Mouse (Mus musculus): ENCODE measurements at regions not wholly inside any gene's neighbourhood (a gene's known extent, or its start where the extent isn't known, plus 50 kb on each side); places are given as distances from the start of the nearest gene placed in this dataset.

- 58% methylated on average over 10 of the region's 10 CpGs for WGBS (ENCODE audit: insufficient replicate concordance)
- no peaks in the 10 kb centered on the region for H3K4me1 ChIP-seq (replicated peaks)
- H3K27me3 ChIP-seq, result no peaks in the 10 kb centered on the region
- H3K4me3 ChIP-seq (replicated peaks), result no peak overlapping the region
- DNase-seq, result no peak
- H3K4me2 ChIP-seq, result no peak overlapping the region
- H3K9ac ChIP-seq, result no peak overlapping the region
- H3K36me3 ChIP-seq, result no peaks in the 10 kb centered on the region
- no peaks in the 10 kb centered on the region for H3K9me3 ChIP-seq (replicated peaks)
- H3K27ac ChIP-seq, result no peak overlapping the region
- ATAC-seq (ENCODE audit: low read depth), result no peak
Observed at GRCm38 (mm10) chr5:52051383-52052071, 138.8 kb downstream of the Dhx15 start.

GRCm38 (mm10) chr5:52048790-52049189, 141.5 kb downstream of the Dhx15 start:
- Histone ChIP-seq H3K9ac (no peak overlapping the region), H3K9me3 (replicated peaks) (no peaks in the 10 kb centered on the region), H3K4me1 (replicated peaks) (no peaks in the 10 kb centered on the region), H3K4me3 (replicated peaks) (no peak overlapping the region), H3K27ac (no peak overlapping the region), H3K27me3 (no peaks in the 10 kb centered on the region), H3K36me3 (no peaks in the 10 kb centered on the region), H3K4me2 (no peak overlapping the region)
- no peak for ATAC-seq (ENCODE audit: low read depth)
- 53% methylated on average over 1 of the region's 1 CpGs for WGBS (ENCODE audit: insufficient replicate concordance)
- no peak for DNase-seq

- no peaks in the 10 kb centered on the region for H3K9me3 ChIP-seq (replicated peaks)
- ATAC-seq (ENCODE audit: low read depth), result no peak
- no peaks in the 10 kb centered on the region for H3K27me3 ChIP-seq
- H3K9ac ChIP-seq, result no peak overlapping the region
- H3K4me1 ChIP-seq (replicated peaks), result no peaks in the 10 kb centered on the region
- H3K4me3 ChIP-seq (replicated peaks), result no peak overlapping the region
- no peaks in the 10 kb centered on the region for H3K36me3 ChIP-seq
- H3K4me2 ChIP-seq, result no peak overlapping the region
- no peak overlapping the region for H3K27ac ChIP-seq
- DNase-seq, result no peak
- WGBS (ENCODE audit: insufficient replicate concordance), result 29% methylated on average over 3 of the region's 3 CpGs
Observed at GRCm38 (mm10) chr5:52046704-52047103, 143.6 kb downstream of the Dhx15 start.

- no peak overlapping the region for H3K4me2 ChIP-seq
- DNase-seq (no peak), ATAC-seq (ENCODE audit: low read depth) (no peak)
- H3K27ac ChIP-seq, result no peak overlapping the region
- no peak overlapping the region for H3K9ac ChIP-seq
- H3K4me3 ChIP-seq (replicated peaks), result no peak overlapping the region
- H3K4me1 ChIP-seq (replicated peaks), result peaks cover 8% of the 10 kb centered on the region
- H3K36me3 ChIP-seq, result no peaks in the 10 kb centered on the region
- H3K9me3 ChIP-seq (replicated peaks), result no peaks in the 10 kb centered on the region
- H3K27me3 ChIP-seq, result no peaks in the 10 kb centered on the region
- 45% methylated on average over 3 of the region's 3 CpGs for WGBS (ENCODE audit: insufficient replicate concordance)
Observed at GRCm38 (mm10) chr5:52044101-52044500, 146.2 kb downstream of the Dhx15 start.

GRCm38 (mm10) chr5:52041447-52041846, 148.9 kb downstream of the Dhx15 start:
- Histone ChIP-seq H3K27ac (no peak overlapping the region), H3K36me3 (no peaks in the 10 kb centered on the region), H3K9ac (no peak overlapping the region), H3K4me3 (replicated peaks) (no peak overlapping the region), H3K9me3 (replicated peaks) (no peaks in the 10 kb centered on the region), H3K4me2 (no peak overlapping the region), H3K4me1 (replicated peaks) (peaks cover 8% of the 10 kb centered on the region), H3K27me3 (no peaks in the 10 kb centered on the region)
- ATAC-seq (ENCODE audit: low read depth) (no peak), DNase-seq (no peak)
- WGBS (ENCODE audit: insufficient replicate concordance), result 34% methylated on average over 3 of the region's 3 CpGs

GRCm38 (mm10) chr5:52040427-52041312, 149.6 kb downstream of the Dhx15 start:
- Histone ChIP-seq H3K4me2 (no peak overlapping the region), H3K9ac (no peak overlapping the region), H3K4me1 (replicated peaks) (peaks cover 8% of the 10 kb centered on the region), H3K4me3 (replicated peaks) (no peak overlapping the region), H3K36me3 (no peaks in the 10 kb centered on the region), H3K27me3 (no peaks in the 10 kb centered on the region), H3K9me3 (replicated peaks) (no peaks in the 10 kb centered on the region), H3K27ac (no peak overlapping the region)
- no peak for DNase-seq
- WGBS (ENCODE audit: insufficient replicate concordance), result 45% methylated on average over 24 of the region's 24 CpGs
- peak; percentile 58; the same call in 1 of the 2 replicates for ATAC-seq (ENCODE audit: low read depth)

GRCm38 (mm10) chr5:52035339-52035738, 155.0 kb downstream of the Dhx15 start:
- ATAC-seq (ENCODE audit: low read depth) (no peak), DNase-seq (no peak)
- H3K9ac ChIP-seq, result no peak overlapping the region
- WGBS (ENCODE audit: insufficient replicate concordance), result 59% methylated on average over 6 of the region's 6 CpGs
- 0 out of 2 replicates have a peak, but pooled peaks cover 2% of the 10 kb centered on the region for H3K27me3 ChIP-seq
- no peaks in the 10 kb centered on the region for H3K36me3 ChIP-seq
- no peak overlapping the region for H3K4me2 ChIP-seq
- H3K4me1 ChIP-seq (replicated peaks), result peaks cover under 1% of the 10 kb centered on the region
- no peaks in the 10 kb centered on the region for H3K9me3 ChIP-seq (replicated peaks)
- no peak overlapping the region for H3K27ac ChIP-seq
- H3K4me3 ChIP-seq (replicated peaks), result no peak overlapping the region

- 62% methylated on average over 4 of the region's 4 CpGs for WGBS (ENCODE audit: insufficient replicate concordance)
- no peak overlapping the region for H3K4me2 ChIP-seq
- no peak overlapping the region for H3K9ac ChIP-seq
- no peak overlapping the region for H3K4me3 ChIP-seq (replicated peaks)
- H3K27me3 ChIP-seq, result no peaks in the 10 kb centered on the region
- no peak for ATAC-seq (ENCODE audit: low read depth)
- no peaks in the 10 kb centered on the region for H3K36me3 ChIP-seq
- H3K27ac ChIP-seq, result no peak overlapping the region
- DNase-seq, result no peak
- H3K9me3 ChIP-seq (replicated peaks), result no peaks in the 10 kb centered on the region
- no peaks in the 10 kb centered on the region for H3K4me1 ChIP-seq (replicated peaks)
Observed at GRCm38 (mm10) chr5:52027478-52027877, 162.8 kb downstream of the Dhx15 start.

GRCm38 (mm10) chr5:52026148-52026547, 164.2 kb downstream of the Dhx15 start:
- DNase-seq (no peak), ATAC-seq (ENCODE audit: low read depth) (no peak)
- 32% methylated on average over 3 of the region's 3 CpGs for WGBS (ENCODE audit: insufficient replicate concordance)
- H3K27ac ChIP-seq, result no peak overlapping the region
- no peaks in the 10 kb centered on the region for H3K36me3 ChIP-seq
- no peaks in the 10 kb centered on the region for H3K27me3 ChIP-seq
- H3K4me1 ChIP-seq (replicated peaks), result no peaks in the 10 kb centered on the region
- H3K4me2 ChIP-seq, result no peak overlapping the region
- no peak overlapping the region for H3K9ac ChIP-seq
- no peaks in the 10 kb centered on the region for H3K9me3 ChIP-seq (replicated peaks)
- H3K4me3 ChIP-seq (replicated peaks), result no peak overlapping the region

GRCm38 (mm10) chr5:52023212-52023611, 167.1 kb downstream of the Dhx15 start:
- Histone ChIP-seq H3K4me1 (replicated peaks) (no peaks in the 10 kb centered on the region), H3K9ac (no peak overlapping the region), H3K9me3 (replicated peaks) (no peaks in the 10 kb centered on the region), H3K36me3 (no peaks in the 10 kb centered on the region), H3K27ac (no peak overlapping the region), H3K27me3 (no peaks in the 10 kb centered on the region), H3K4me3 (replicated peaks) (no peak overlapping the region), H3K4me2 (no peak overlapping the region)
- WGBS (ENCODE audit: insufficient replicate concordance), result 71% methylated on average over 9 of the region's 9 CpGs
- ATAC-seq (ENCODE audit: low read depth) (no peak), DNase-seq (no peak)

GRCm38 (mm10) chr5:52016992-52017391, 173.3 kb downstream of the Dhx15 start:
- no peak overlapping the region for H3K9ac ChIP-seq
- DNase-seq (no peak), ATAC-seq (ENCODE audit: low read depth) (no peak)
- 37% methylated on average over 3 of the region's 3 CpGs for WGBS (ENCODE audit: insufficient replicate concordance)
- H3K27me3 ChIP-seq, result no peaks in the 10 kb centered on the region
- no peaks in the 10 kb centered on the region for H3K9me3 ChIP-seq (replicated peaks)
- H3K27ac ChIP-seq, result no peak overlapping the region
- no peak overlapping the region for H3K4me2 ChIP-seq
- no peaks in the 10 kb centered on the region for H3K36me3 ChIP-seq
- H3K4me1 ChIP-seq (replicated peaks), result no peaks in the 10 kb centered on the region
- no peak overlapping the region for H3K4me3 ChIP-seq (replicated peaks)

Measured in liver, embryonic 13.5 days (tissue).